Mouse (Mus musculus) kidney, adult 2 months (tissue): ENCODE data around the gene Phlpp1. TPM values are rescaled to one million over a fixed set of nuclear protein-coding genes. Genes with fewer than 3 reads are reported as not detected.

ENCODE experiments used
- DNase-seq: peaks from one replicate; pipeline ENCODE4 v3.0.0; 2021
- H3K27ac ChIP-seq: fragments of 200-500 bp; 2 replicates; pipeline ENCODE4 v1.5.1; 2012; ENCODE audit warnings: low read depth, low read length, control low read depth, inconsistent platforms; ENCODE audit not compliant: insufficient read depth
- H3K27me3 ChIP-seq: fragments of 200-500 bp; replicated peaks from 2 replicates; pipeline ENCODE4 v1.6.1; 2012; ENCODE audit warnings: mild to moderate bottlenecking, moderate library complexity, low read length, inconsistent platforms; ENCODE audit not compliant: control insufficient read depth, insufficient read depth
- H3K36me3 ChIP-seq: fragments of 200-500 bp; 2 replicates; pipeline ENCODE4 v1.6.1; 2012; ENCODE audit warnings: mild to moderate bottlenecking, moderate library complexity, low read length, inconsistent platforms; ENCODE audit not compliant: control insufficient read depth, insufficient read depth
- H3K4me1 ChIP-seq: fragments of 200-500 bp; 2 replicates; pipeline ENCODE4 v1.6.1; 2011; ENCODE audit warnings: low read length; ENCODE audit not compliant: control insufficient read depth, insufficient read depth
- H3K4me3 ChIP-seq: fragments of 200-500 bp; 2 replicates; pipeline ENCODE4 v1.5.1; 2011; ENCODE audit warnings: mild to moderate bottlenecking, low read depth, low read length, control low read depth; ENCODE audit not compliant: insufficient read depth
- CTCF ChIP-seq: fragments of 200-500 bp; conservative IDR thresholded peaks from 2 replicates; pipeline ENCODE4 v1.5.1; 2011; ENCODE audit warnings: low read depth, mild to moderate bottlenecking, control low read depth, low read length, moderate library complexity, mixed read lengths; ENCODE audit not compliant: insufficient read depth, insufficient read length
- POLR2A ChIP-seq: fragments of 200-500 bp; IDR thresholded peaks from one replicate; pipeline ENCODE4 v1.6.1; 2011; ENCODE audit warnings: low read depth, low read length, control low read depth
- WGBS: fragments of 180-500 bp; shearing (Covaris S2); methylation state at CpG from one replicate; pipeline ENCODE4 v1.1.7; 2018; 5-methylcytosine and 5-hydroxymethylcytosine counted together
- polyA plus RNA-seq: library from polyadenylated mRNA; depleted of rRNA; stranded (reverse); fragments of >200 nt; gene quantifications from 2 replicates; pipeline ENCODE4 v1.2.3, GENCODE M21; 2012

Gene Phlpp1
- polyA plus RNA-seq, 1 experiment = 10.2 TPM

GRCm38 (mm10) chr1:106144534-106144933 is 27.0 kb upstream of the Phlpp1 start:
- no peak for DNase-seq
- Histone ChIP-seq H3K36me3 (no peaks in the 10 kb centered on the region), H3K4me1 (no peaks in the 10 kb centered on the region), H3K27me3 (no peaks in the 10 kb centered on the region), H3K27ac (no peak overlapping the region), H3K4me3 (no peak overlapping the region)
- 77% methylated on average over 2 of the region's 2 CpGs for WGBS
- TF ChIP-seq CTCF (no peak), POLR2A (no peak)

- Histone ChIP-seq H3K4me1 (no peaks in the 10 kb centered on the region), H3K4me3 (no peak overlapping the region), H3K27me3 (no peaks in the 10 kb centered on the region), H3K36me3 (no peaks in the 10 kb centered on the region), H3K27ac (no peak overlapping the region)
- DNase-seq = no peak
- TF ChIP-seq CTCF (no peak), POLR2A (no peak)
- 59% methylated on average over 1 of the region's 1 CpGs for WGBS
Measured at GRCm38 (mm10) chr1:106145055-106145454, 26.5 kb upstream of the Phlpp1 start.

- H3K36me3 ChIP-seq = no peaks in the 10 kb centered on the region
- no peaks in the 10 kb centered on the region for H3K4me1 ChIP-seq
- H3K4me3 ChIP-seq = no peak overlapping the region
- DNase-seq = no peak
- TF ChIP-seq CTCF (no peak), POLR2A (no peak)
- 80% methylated on average over 4 of the region's 4 CpGs for WGBS
- no peak overlapping the region for H3K27ac ChIP-seq
- no peaks in the 10 kb centered on the region for H3K27me3 ChIP-seq
Measured at GRCm38 (mm10) chr1:106145565-106146190, 25.9 kb upstream of the Phlpp1 start.

GRCm38 (mm10) chr1:106148386-106149380 is 22.9 kb upstream of the Phlpp1 start:
- Histone ChIP-seq H3K27me3 (no peaks in the 10 kb centered on the region), H3K36me3 (no peaks in the 10 kb centered on the region), H3K4me1 (no peaks in the 10 kb centered on the region), H3K4me3 (no peak overlapping the region), H3K27ac (no peak overlapping the region)
- TF ChIP-seq POLR2A = no peak
- TF ChIP-seq CTCF = no peak
- DNase-seq = no peak
- 81% methylated on average over 17 of the region's 17 CpGs for WGBS

- WGBS = 80% methylated on average over 12 of the region's 12 CpGs
- DNase-seq = peak; percentile 58
Measured at GRCm38 (mm10) chr1:106151846-106152245, 19.7 kb upstream of the Phlpp1 start.

GRCm38 (mm10) chr1:106152742-106153141 is 18.8 kb upstream of the Phlpp1 start:
- no peaks in the 10 kb centered on the region for H3K36me3 ChIP-seq
- no peak for TF ChIP-seq CTCF
- TF ChIP-seq POLR2A = no peak
- no peak for DNase-seq
- H3K27me3 ChIP-seq = no peaks in the 10 kb centered on the region
- H3K4me1 ChIP-seq = no peaks in the 10 kb centered on the region
- H3K4me3 ChIP-seq = no peak overlapping the region
- no peak overlapping the region for H3K27ac ChIP-seq

More at GRCm38 (mm10) chr1:106151846-106152245, 19.7 kb upstream of the Phlpp1 start:
- Histone ChIP-seq H3K4me3 (no peak overlapping the region), H3K27ac (no peak overlapping the region), H3K36me3 (no peaks in the 10 kb centered on the region), H3K27me3 (no peaks in the 10 kb centered on the region), H3K4me1 (no peaks in the 10 kb centered on the region)
- TF ChIP-seq CTCF (peak; percentile 73), POLR2A (no peak)

GRCm38 (mm10) chr1:106154590-106154989 is 17.0 kb upstream of the Phlpp1 start:
- Histone ChIP-seq H3K27me3 (no peaks in the 10 kb centered on the region), H3K4me3 (no peak overlapping the region), H3K4me1 (no peaks in the 10 kb centered on the region), H3K27ac (no peak overlapping the region), H3K36me3 (no peaks in the 10 kb centered on the region)
- TF ChIP-seq CTCF = no peak
- no peak for TF ChIP-seq POLR2A
- no peak for DNase-seq
- 94% methylated on average over 7 of the region's 7 CpGs for WGBS
